Mouse (Mus musculus): ENCODE measurements at regions not wholly inside any gene's neighbourhood (a gene's known extent, or its start where the extent isn't known, plus 50 kb on each side); places are given as distances from the start of the nearest gene placed in this dataset.
A peak's percentile ranks its signal among the peaks of the same experiment; 100 is the strongest.

GRCm38 (mm10) chr2:144158256-144158655, 112.2 kb upstream of the Mgme1 start:
- Histone ChIP-seq H3K27me3 (ENCODE audit: low read depth, poor library complexity, severe bottlenecking) (peaks cover 55% of the 10 kb centered on the region), H3K4me1 (peaks cover 26% of the 10 kb centered on the region), H3K36me3 (no peaks in the 10 kb centered on the region), H3K9me3 (replicated peaks) (no peaks in the 10 kb centered on the region), H3K4me3 (no peak overlapping the region), H3K27ac (replicated peaks) (no peak overlapping the region)
- DNase-seq (ENCODE audit: low spot score), result no peak
- 45% methylated on average over 8 of the region's 8 CpGs for WGBS

DNA sequence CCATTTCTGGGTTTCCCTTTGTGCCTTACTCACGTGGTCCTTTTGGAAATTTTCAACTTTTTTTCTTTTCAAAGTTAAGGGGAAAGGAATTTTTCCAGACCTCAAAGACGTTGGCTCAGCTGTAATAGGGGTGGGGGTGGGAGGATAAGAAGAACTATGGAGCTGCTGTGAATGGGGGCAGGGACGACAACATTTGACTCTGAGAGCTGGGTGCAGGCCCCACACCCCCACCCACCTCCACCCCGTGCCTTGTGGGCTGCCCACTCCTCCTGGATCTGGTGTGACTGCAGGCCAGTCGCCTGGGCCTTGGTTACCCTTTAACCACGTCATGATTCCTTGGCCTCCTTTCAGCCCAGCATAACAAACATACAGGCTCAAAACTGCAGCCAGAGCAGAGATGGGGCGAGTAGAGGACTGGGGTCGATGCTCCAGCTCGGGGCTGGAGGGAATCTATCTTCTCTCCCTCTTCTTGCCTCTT, 110.6 kb upstream of the Mgme1 start:
- 54% methylated on average over 9 of the region's 9 CpGs for WGBS
- no peak overlapping the region for H3K4me3 ChIP-seq
- H3K9me3 ChIP-seq (replicated peaks), result no peaks in the 10 kb centered on the region
- no peak overlapping the region; the same call in 1 of the 2 replicates for H3K27ac ChIP-seq (replicated peaks)
- peaks cover 72% of the 10 kb centered on the region for H3K27me3 ChIP-seq (ENCODE audit: low read depth, poor library complexity, severe bottlenecking)
- peaks cover 38% of the 10 kb centered on the region for H3K4me1 ChIP-seq
- DNase-seq (ENCODE audit: low spot score), result no peak
- no peaks in the 10 kb centered on the region for H3K36me3 ChIP-seq

GRCm38 (mm10) chr2:144160434-144160833, 110.0 kb upstream of the Mgme1 start:
- Histone ChIP-seq H3K36me3 (no peaks in the 10 kb centered on the region), H3K27me3 (ENCODE audit: low read depth, poor library complexity, severe bottlenecking) (peaks cover 77% of the 10 kb centered on the region), H3K27ac (replicated peaks) (no peak overlapping the region), H3K4me3 (no peak overlapping the region), H3K9me3 (replicated peaks) (no peaks in the 10 kb centered on the region), H3K4me1 (peaks cover 43% of the 10 kb centered on the region)
- no peak for DNase-seq (ENCODE audit: low spot score)
- 84% methylated on average over 10 of the region's 10 CpGs for WGBS

DNA sequence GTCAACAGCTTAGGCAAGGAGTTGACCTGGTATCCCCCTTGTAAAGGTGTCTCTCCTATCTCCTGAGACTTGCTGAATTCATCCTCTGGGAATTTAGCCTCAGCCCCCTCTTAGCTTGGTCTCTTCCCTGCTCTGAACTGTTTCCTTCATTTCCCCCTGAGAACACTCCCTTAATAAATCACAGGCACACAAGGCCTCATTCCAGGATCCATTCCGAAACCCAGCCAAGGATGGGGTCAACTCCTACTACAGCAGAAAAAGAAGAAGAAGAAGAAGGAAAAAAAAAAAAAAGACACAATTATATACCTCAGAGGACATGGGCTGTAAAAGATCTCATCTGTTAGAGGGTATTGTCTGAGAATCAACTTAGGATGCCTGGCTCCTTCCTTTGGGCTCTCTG, 108.6 kb upstream of the Mgme1 start:
- DNase-seq (ENCODE audit: low spot score), result no peak
- Histone ChIP-seq H3K27me3 (ENCODE audit: low read depth, poor library complexity, severe bottlenecking) (peaks cover 81% of the 10 kb centered on the region), H3K4me1 (peaks cover 47% of the 10 kb centered on the region), H3K4me3 (no peak overlapping the region), H3K9me3 (replicated peaks) (no peaks in the 10 kb centered on the region), H3K36me3 (no peaks in the 10 kb centered on the region), H3K27ac (replicated peaks) (no peak overlapping the region)
- WGBS, result 74% methylated on average over 1 of the region's 1 CpGs

DNA sequence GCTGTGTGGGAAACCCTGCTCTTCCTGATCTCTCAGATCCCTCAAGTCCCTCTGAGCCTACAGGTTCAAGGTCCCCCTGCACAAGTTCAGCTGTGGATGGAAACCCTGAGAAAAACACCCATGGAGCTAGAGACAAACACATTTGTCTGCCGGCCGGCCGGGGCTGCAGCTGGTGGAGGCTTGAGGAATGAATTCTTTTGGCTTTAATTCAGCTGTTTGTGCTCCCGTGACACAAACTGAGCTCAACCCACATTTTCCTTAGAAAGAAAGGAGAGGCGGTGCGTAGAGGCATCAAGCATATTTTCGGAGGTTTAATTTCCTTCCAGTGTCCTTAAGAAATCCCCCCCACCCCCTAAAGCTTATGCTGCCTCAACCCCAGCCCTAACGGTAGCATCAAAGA, 106.4 kb upstream of the Mgme1 start:
- H3K27ac ChIP-seq (replicated peaks), result peak overlapping the region; percentile 49
- no peaks in the 10 kb centered on the region for H3K36me3 ChIP-seq
- peaks cover 36% of the 10 kb centered on the region for H3K4me1 ChIP-seq
- DNase-seq (ENCODE audit: low spot score), result peak; percentile 25
- WGBS, result 6% methylated on average over 8 of the region's 8 CpGs
- H3K27me3 ChIP-seq (ENCODE audit: low read depth, poor library complexity, severe bottlenecking), result peaks cover 70% of the 10 kb centered on the region
- H3K4me3 ChIP-seq, result no peak overlapping the region
- no peaks in the 10 kb centered on the region for H3K9me3 ChIP-seq (replicated peaks)

GRCm38 (mm10) chr2:144164986-144165821, 105.3 kb upstream of the Mgme1 start:
- Histone ChIP-seq H3K27ac (replicated peaks) (peak overlapping the region; percentile 84), H3K4me1 (peaks cover 30% of the 10 kb centered on the region), H3K9me3 (replicated peaks) (no peaks in the 10 kb centered on the region), H3K4me3 (peak overlapping the region; percentile 74), H3K27me3 (ENCODE audit: low read depth, poor library complexity, severe bottlenecking) (peaks cover 61% of the 10 kb centered on the region), H3K36me3 (no peaks in the 10 kb centered on the region)
- DNase-seq (ENCODE audit: low spot score), result peak; percentile 68
- under 1% methylated on average over 37 of the region's 37 CpGs for WGBS

- H3K27ac ChIP-seq (replicated peaks), result peak overlapping the region; percentile 84
- peaks cover 51% of the 10 kb centered on the region for H3K27me3 ChIP-seq (ENCODE audit: low read depth, poor library complexity, severe bottlenecking)
- H3K9me3 ChIP-seq (replicated peaks), result no peaks in the 10 kb centered on the region
- H3K36me3 ChIP-seq, result no peaks in the 10 kb centered on the region
- 31% methylated on average over 12 of the region's 12 CpGs for WGBS
- peaks cover 27% of the 10 kb centered on the region for H3K4me1 ChIP-seq
- DNase-seq (ENCODE audit: low spot score), result no peak
- H3K4me3 ChIP-seq, result peak overlapping the region; percentile 74
These were observed 104.2 kb upstream of the Mgme1 start for GRCm38 (mm10) chr2:144166102-144166750.

DNA sequence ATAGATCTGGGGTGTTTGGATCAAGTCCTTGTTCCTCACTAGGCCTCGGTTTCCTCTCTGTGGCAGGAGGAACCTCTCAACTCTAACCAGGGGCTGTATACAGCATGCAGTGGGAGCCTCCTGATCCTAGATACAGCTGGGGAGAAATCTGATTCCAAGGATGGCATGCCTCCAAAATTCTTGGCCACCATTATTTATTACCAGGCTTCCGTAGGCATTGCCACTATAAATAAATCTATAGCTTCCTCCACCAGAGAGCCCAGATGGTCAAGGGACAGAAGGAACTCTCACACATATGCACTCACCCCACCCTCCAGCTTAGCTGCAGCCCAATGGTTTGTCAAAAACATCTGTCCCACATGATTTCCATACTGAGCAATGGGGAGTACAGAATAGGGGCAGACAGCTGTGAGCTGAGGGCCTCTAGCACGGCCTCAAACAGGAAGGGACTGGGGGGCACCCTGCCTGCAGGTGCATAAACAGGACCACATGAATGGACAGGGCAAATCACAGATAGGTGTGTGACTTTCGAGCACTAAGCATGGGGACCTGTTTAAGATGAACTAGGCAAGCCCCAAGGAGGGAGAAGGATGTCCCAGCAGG, 100.8 kb upstream of the Mgme1 start:
- H3K27me3 ChIP-seq (ENCODE audit: low read depth, poor library complexity, severe bottlenecking), result peaks cover 28% of the 10 kb centered on the region
- H3K9me3 ChIP-seq (replicated peaks), result no peaks in the 10 kb centered on the region
- no peaks in the 10 kb centered on the region for H3K36me3 ChIP-seq
- no peak overlapping the region for H3K4me3 ChIP-seq
- peaks cover 29% of the 10 kb centered on the region for H3K4me1 ChIP-seq
- no peak for DNase-seq (ENCODE audit: low spot score)
- H3K27ac ChIP-seq (replicated peaks), result no peak overlapping the region
- 77% methylated on average over 4 of the region's 4 CpGs for WGBS

GRCm38 (mm10) chr2:144172100-144172770, 98.2 kb upstream of the Mgme1 start:
- Histone ChIP-seq H3K27me3 (ENCODE audit: low read depth, poor library complexity, severe bottlenecking) (peaks cover 7% of the 10 kb centered on the region; the same call in 1 of the 2 replicates), H3K27ac (replicated peaks) (peak overlapping the region; percentile 80), H3K36me3 (no peaks in the 10 kb centered on the region), H3K4me1 (peaks cover 11% of the 10 kb centered on the region), H3K4me3 (peak overlapping the region; percentile 46), H3K9me3 (replicated peaks) (no peaks in the 10 kb centered on the region)
- WGBS, result 19% methylated on average over 9 of the region's 9 CpGs
- DNase-seq (ENCODE audit: low spot score), result peak; percentile 76

DNA sequence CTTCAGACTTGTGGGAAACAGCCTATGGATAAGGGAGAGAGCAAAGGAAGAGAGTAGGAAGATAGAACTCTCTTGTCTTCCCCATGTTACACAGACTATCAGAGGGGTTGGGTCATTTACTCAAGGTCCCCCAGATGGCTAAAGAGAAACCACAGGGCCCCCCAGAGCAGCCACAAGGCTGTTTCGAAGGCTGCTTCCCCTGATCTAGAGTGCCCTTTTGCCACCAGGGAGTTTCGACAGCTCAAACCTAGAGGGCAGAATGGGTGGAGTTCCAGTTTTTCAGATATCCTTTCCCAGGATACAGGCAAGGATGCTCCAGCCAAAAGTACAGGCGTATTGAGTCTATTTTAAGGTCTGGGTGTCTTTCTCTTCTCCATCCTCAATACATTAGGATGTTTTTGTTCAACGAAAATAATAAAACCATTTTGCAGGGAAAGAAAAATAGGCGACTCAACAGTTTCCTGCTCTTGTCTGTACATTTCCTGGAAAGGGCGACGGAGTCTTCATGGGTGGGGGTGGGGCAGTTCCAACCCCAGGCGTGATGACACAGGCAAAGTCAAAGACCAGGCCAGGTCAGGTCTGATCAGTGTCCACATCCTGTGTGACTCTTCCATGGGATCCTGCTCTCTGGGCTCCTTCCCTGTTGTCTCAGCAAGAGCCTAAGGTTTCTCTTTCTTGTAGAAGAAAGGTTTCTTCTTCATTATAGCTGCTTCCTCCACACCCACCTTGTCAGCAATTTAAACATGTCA, 96.9 kb upstream of the Mgme1 start:
- no peaks in the 10 kb centered on the region for H3K9me3 ChIP-seq (replicated peaks)
- H3K4me3 ChIP-seq, result no peak overlapping the region
- 84% methylated on average over 8 of the region's 8 CpGs for WGBS
- H3K27ac ChIP-seq (replicated peaks), result no peak overlapping the region
- no peak for DNase-seq (ENCODE audit: low spot score)
- H3K4me1 ChIP-seq, result peaks cover 11% of the 10 kb centered on the region
- no peaks in the 10 kb centered on the region for H3K36me3 ChIP-seq
- H3K27me3 ChIP-seq (ENCODE audit: low read depth, poor library complexity, severe bottlenecking), result no peaks in the 10 kb centered on the region

DNA sequence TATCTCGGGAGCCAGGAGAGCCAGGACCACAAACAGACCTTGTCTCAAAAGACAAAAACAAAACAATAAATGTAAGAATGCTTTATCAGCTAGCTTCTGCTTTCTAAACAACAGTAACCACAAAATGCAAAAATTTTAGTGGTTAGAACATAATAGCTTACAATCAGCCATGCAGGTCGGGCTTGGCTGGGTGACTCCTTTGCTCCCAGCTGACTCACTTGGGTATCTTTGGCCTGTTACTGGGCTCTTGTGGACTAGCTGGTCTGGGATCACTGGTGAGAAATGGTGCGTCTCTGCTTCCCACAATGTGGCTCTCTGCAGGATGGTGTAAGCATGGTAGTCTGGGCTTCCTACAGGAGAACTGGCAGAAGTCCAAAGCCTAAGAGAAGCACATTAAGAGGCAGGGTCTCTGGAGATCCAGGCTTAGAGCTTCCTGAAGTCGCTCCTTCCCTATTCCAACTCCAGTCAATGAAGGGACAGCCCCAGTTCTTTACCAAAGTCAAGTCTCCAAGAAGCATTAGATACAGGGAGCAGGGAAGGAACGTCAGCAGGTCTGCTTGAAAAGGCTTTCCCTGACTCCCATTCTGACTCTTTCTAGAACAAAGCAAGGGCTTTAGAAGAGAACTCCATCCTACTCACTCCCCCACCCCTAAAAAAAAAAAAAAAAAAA, 96.0 kb upstream of the Mgme1 start:
- Histone ChIP-seq H3K27ac (replicated peaks) (no peak overlapping the region), H3K4me3 (no peak overlapping the region), H3K9me3 (replicated peaks) (no peaks in the 10 kb centered on the region), H3K27me3 (ENCODE audit: low read depth, poor library complexity, severe bottlenecking) (no peaks in the 10 kb centered on the region), H3K36me3 (no peaks in the 10 kb centered on the region), H3K4me1 (peaks cover 11% of the 10 kb centered on the region)
- 92% methylated on average over 5 of the region's 5 CpGs for WGBS
- no peak for DNase-seq (ENCODE audit: low spot score)

Measured in midbrain, embryonic 10.5 days (tissue).